Mouse (Mus musculus) forebrain, postnatal 0 days (tissue): ENCODE results near the gene Vamp2. TPM values are rescaled to one million over a fixed set of nuclear protein-coding genes. Genes with fewer than 3 reads are reported as not detected.
A peak's percentile ranks its signal among the peaks of the same experiment; 100 is the strongest.

Experiments used
- ATAC-seq: fragments of 200-750 bp; cut with Nextera tagmentation; 2 replicates; pipeline ENCODE4 v1.8.0; 2017; ENCODE audit warnings: mild to moderate bottlenecking, moderate library complexity
- DNase-seq: peaks from one replicate; pipeline ENCODE4 v3.0.0-alpha.2; 2015
- H3K27ac ChIP-seq: fragments of 300-500 bp; sonication (generic); 2 replicates; pipeline ENCODE4 v1.5.1; 2014; ENCODE audit warnings: low read depth, mild to moderate bottlenecking, antibody characterized with exemption, low read length, moderate library complexity, mixed read lengths
- H3K27me3 ChIP-seq: fragments of 300-500 bp; sonication (generic); 2 replicates; pipeline ENCODE4 v1.6.1; 2014; ENCODE audit warnings: mild to moderate bottlenecking, low read length, mixed read lengths; ENCODE audit not compliant: insufficient read depth
- H3K36me3 ChIP-seq: fragments of 300-500 bp; sonication (generic); 2 replicates; pipeline ENCODE4 v1.6.1; 2014; ENCODE audit warnings: mild to moderate bottlenecking, moderate library complexity; ENCODE audit not compliant: insufficient read depth
- H3K4me1 ChIP-seq: fragments of 300-500 bp; sonication (generic); 2 replicates; pipeline ENCODE4 v1.6.1; 2014; ENCODE audit warnings: antibody characterized with exemption; ENCODE audit not compliant: insufficient read depth
- H3K4me2 ChIP-seq: fragments of 300-500 bp; sonication (generic); 2 replicates; pipeline ENCODE4 v1.6.1; 2014; ENCODE audit warnings: low read depth, mild to moderate bottlenecking, moderate library complexity
- H3K4me3 ChIP-seq: fragments of 300-500 bp; sonication (generic); 2 replicates; pipeline ENCODE4 v1.5.1; 2014; ENCODE audit warnings: low read depth, low read length, mixed read lengths
- H3K9ac ChIP-seq: fragments of 300-500 bp; sonication (generic); 2 replicates; pipeline ENCODE4 v1.6.1; 2014; ENCODE audit warnings: mild to moderate bottlenecking
- H3K9me3 ChIP-seq: fragments of 300-500 bp; sonication (generic); 2 replicates; pipeline ENCODE4 v1.6.1; 2016; ENCODE audit warnings: low read length
- CTCF ChIP-seq: sonication (generic); IDR thresholded peaks from 2 replicates; pipeline ENCODE4 v1.5.1; 2016; ENCODE audit warnings: antibody characterized with exemption, control low read depth, low read depth
- WGBS: fragments of 180-500 bp; shearing (Covaris S2); extraction: QIAGEN DNeasy Blood & Tissue Kit; methylation state at CpG from one replicate; pipeline ENCODE4 v1.1.7; 2014; 5-methylcytosine and 5-hydroxymethylcytosine counted together
- polyA plus RNA-seq: library from polyadenylated mRNA; unstranded; fragments of >200 nt; fragmentation: Nextera tagmentation; extraction: Ambion mirVana; gene quantifications from 2 replicates; pipeline ENCODE4 v1.2.1, GENCODE M21; 2015
- total RNA-seq: library from RNA; depleted of rRNA; stranded (reverse); fragments of >200 nt; gene quantifications from 2 replicates; pipeline ENCODE4 v1.2.3, GENCODE M21; 2014

Vamp2 gene
- total and polyA plus RNA-seq, 2 experiments from 2014 or later = 104 to 554 TPM

DNA sequence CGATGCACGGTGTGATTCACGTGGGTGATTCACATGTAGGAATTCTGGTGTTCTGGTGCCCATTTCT is 37.4 kb downstream of the Vamp2 start, which contains the start of gene Aloxe3:
Gene Aloxe3, plus strand, starts transcription at position 45 of the 67 bp plus-strand sequence.
- Histone ChIP-seq H3K9me3 (no peaks in the 10 kb centered on the region), H3K4me2 (peak within 1 kb of the TSS; percentile 62), H3K27me3 (no peaks in the 10 kb centered on the region), H3K4me1 (peaks cover 3% of the 10 kb centered on the region), H3K36me3 (no peaks in the 10 kb centered on the region), H3K27ac (peak within 1 kb of the TSS; percentile 85), H3K4me3 (peak within 1 kb of the TSS; percentile 56), H3K9ac (peak within 1 kb of the TSS; percentile 59)
- ATAC-seq = no peak
- 0% methylated on average over 3 of the region's 3 CpGs for WGBS
- DNase-seq = no peak
- TF ChIP-seq CTCF = no peak

DNA sequence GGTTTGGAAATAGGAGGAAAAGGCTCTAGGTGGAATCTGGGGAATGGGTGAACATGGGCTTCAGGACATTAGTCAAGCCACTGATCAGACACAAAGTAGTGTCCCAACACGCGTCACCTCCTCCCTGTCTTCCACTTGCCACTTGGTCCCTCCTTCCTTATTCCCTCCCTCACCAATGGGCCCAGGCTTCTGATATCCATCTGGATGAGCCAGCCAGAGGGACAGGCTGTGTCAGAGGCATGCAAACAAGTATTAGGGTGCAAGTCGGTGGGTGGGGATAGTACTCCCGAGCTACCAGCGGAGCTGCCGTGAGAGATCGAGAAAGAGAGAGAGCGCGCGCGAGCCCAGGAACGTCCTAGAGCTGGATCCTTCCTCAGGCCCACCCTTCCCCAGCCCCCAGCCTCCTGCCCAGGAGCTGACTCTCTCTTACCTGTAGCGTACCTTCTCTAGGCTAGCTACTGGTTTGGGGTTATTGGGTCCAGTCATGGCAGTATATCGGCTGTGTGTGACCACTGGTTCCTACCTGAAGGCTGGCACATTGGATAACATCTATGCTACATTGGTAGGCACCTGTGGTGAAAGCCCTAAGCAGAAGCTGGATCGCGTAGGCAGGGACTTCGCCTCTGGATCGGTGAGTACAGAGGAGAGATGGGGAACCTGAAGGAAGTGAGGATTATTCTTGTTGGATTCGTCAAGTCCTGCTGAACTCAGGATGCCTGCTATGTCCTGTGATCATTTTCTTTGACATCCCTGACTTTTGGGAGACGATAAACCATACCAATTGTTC is 37.8 kb downstream of the Vamp2 start:
- ATAC-seq (no peak), DNase-seq (peak; percentile 55)
- 11% methylated on average over 20 of the region's 20 CpGs for WGBS
- Histone ChIP-seq H3K9ac (peak overlapping the region; percentile 59), H3K27ac (peak overlapping the region; percentile 85), H3K4me1 (no peaks in the 10 kb centered on the region; the same call in 1 of the 2 replicates), H3K4me2 (peak overlapping the region; percentile 62), H3K9me3 (no peaks in the 10 kb centered on the region), H3K4me3 (peak overlapping the region; percentile 56), H3K27me3 (no peaks in the 10 kb centered on the region), H3K36me3 (no peaks in the 10 kb centered on the region)
- TF ChIP-seq CTCF = 0 out of 2 replicates have a peak, but pooled peaks have one; percentile 2

- no peak for TF ChIP-seq CTCF
- no peak for ATAC-seq
- Histone ChIP-seq H3K27ac (no peak overlapping the region), H3K4me1 (no peaks in the 10 kb centered on the region; the same call in 1 of the 2 replicates), H3K9ac (peak overlapping the region; percentile 59; the same call in 1 of the 2 replicates), H3K27me3 (no peaks in the 10 kb centered on the region), H3K4me3 (peak overlapping the region; percentile 56), H3K36me3 (no peaks in the 10 kb centered on the region), H3K9me3 (no peaks in the 10 kb centered on the region), H3K4me2 (peak overlapping the region; percentile 62)
- 48% methylated on average over 2 of the region's 2 CpGs for WGBS
- no peak for DNase-seq
These were observed 38.4 kb downstream of the Vamp2 start for GRCm38 (mm10) chr11:69126706-69127095.

DNA sequence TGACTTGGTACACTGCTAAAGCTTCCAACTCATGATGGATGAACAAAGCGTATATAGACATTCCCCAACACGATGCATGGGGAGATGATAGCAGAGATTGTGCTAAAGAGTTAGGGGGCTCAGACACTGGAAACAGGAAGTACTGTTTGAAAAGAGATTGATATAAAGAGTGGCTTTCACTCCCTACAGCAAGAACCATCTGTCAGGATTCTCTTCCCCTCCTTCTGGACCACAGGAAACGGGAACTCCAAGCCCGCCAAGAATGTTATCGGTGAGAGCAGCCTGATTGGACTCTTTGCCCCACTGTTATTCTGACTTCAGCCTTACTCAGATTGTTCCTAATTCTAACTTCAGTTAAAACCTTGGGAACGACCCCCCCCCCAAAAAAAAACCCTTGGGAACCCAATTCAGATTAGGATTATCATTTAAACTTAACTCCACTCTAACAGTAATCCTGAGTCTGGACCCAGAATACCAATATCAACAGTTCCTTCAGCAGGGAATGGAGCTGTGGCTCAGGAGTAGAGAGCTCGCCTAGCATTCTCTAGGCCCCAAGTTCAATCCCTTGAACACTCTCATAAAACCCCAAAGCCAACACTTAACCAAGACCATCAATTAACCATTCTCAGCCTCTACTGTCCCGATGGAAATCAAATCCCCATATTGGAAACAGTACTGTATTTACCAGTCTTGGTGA is 40.3 kb downstream of the Vamp2 start:
- WGBS = 72% methylated on average over 8 of the region's 8 CpGs
- H3K9ac ChIP-seq = no peak overlapping the region

DNA sequence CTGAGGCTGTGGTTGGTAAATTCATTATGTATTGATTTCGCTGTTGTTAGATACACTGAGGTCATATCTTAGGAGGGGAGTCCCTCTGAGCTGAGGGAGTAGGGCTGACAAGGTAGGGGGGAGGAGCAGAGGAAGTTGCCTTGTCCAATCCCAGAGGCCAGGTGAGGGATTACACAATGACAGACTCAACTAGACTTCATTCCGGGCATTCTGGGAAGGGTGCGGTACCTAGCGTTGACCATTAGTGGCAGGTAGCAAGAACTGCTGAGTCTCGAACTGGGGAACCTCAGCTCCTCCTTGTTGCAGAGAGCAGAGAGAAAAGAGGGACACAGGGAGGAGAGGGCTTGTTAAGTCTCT is 45.3 kb downstream of the Vamp2 start:
- 27% methylated on average over 5 of the region's 5 CpGs for whole genome bisulfite sequencing
- Histone ChIP-seq H3K4me1 (no peaks in the 10 kb centered on the region), H3K4me3 (peak overlapping the region; percentile 47), H3K27ac (peak overlapping the region; percentile 50), H3K9ac (peak overlapping the region; percentile 56), H3K36me3 (no peaks in the 10 kb centered on the region), H3K4me2 (peak overlapping the region; percentile 63), H3K9me3 (no peaks in the 10 kb centered on the region), H3K27me3 (no peaks in the 10 kb centered on the region)
- DNase-seq (no peak), ATAC-seq (peak; percentile 55)
- no peak for TF ChIP-seq CTCF

More for the DNA sequence above, 40.3 kb downstream of the Vamp2 start:
- DNase-seq = no peak
- no peak for TF ChIP-seq CTCF
- Histone ChIP-seq H3K9me3 (no peaks in the 10 kb centered on the region), H3K4me3 (no peak overlapping the region), H3K4me1 (no peaks in the 10 kb centered on the region; the same call in 1 of the 2 replicates), H3K27ac (no peak overlapping the region), H3K27me3 (no peaks in the 10 kb centered on the region), H3K4me2 (no peak overlapping the region), H3K36me3 (no peaks in the 10 kb centered on the region)
- ATAC-seq = no peak

GRCm38 (mm10) chr11:69133923-69134621 is 45.8 kb downstream of the Vamp2 start:
- TF ChIP-seq CTCF = peak; percentile 72
- ATAC-seq (peak; percentile 93), DNase-seq (peak; percentile 81)
- no peaks in the 10 kb centered on the region for H3K27me3 ChIP-seq
- no peaks in the 10 kb centered on the region for H3K4me1 ChIP-seq
- peak overlapping the region; percentile 50 for H3K27ac ChIP-seq
- H3K36me3 ChIP-seq = no peaks in the 10 kb centered on the region
- H3K9me3 ChIP-seq = no peaks in the 10 kb centered on the region
- H3K4me2 ChIP-seq = peak overlapping the region; percentile 63
- WGBS = 2% methylated on average over 34 of the region's 34 CpGs
- peak overlapping the region; percentile 47 for H3K4me3 ChIP-seq
- H3K9ac ChIP-seq = peak overlapping the region; percentile 56

DNA sequence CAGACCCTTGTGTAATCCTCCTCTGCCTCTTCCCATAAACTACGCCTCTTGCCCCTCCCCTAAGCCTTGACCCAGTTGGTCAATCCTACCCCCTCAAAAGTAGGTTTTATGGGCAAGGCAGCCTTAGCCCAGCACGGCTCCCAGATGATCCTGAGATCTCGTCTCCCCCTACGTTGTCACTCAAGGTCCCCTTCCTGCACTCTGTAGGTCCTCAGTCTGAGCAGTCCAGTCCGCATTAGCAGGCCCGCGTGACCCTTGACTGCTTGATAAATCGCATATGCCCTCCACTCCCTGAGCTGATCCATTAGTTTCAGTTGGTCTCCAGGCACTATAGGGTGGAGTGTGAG is 46.3 kb downstream of the Vamp2 start:
- WGBS = 30% methylated on average over 8 of the region's 8 CpGs
- Histone ChIP-seq H3K36me3 (no peaks in the 10 kb centered on the region), H3K27me3 (no peaks in the 10 kb centered on the region), H3K9ac (peak overlapping the region; percentile 56), H3K27ac (peak overlapping the region; percentile 50), H3K4me3 (peak overlapping the region; percentile 47), H3K4me2 (peak overlapping the region; percentile 63), H3K4me1 (no peaks in the 10 kb centered on the region), H3K9me3 (no peaks in the 10 kb centered on the region)
- ATAC-seq (no peak), DNase-seq (no peak)
- TF ChIP-seq CTCF = no peak
